ENCODE assay signal across 31 mouse cellular contexts in genomic region chr19:30232691-30233090, GRCm38 (mm10). TPM values are rescaled to one million over a fixed set of nuclear protein-coding genes. Genes with fewer than 3 reads are reported as not detected.
"Had no signal": no experiment of that assay in that cellular context is flagged by ENCODE, and none has a peak within 500 bp of the region (broad histone marks: within the 10 kb centered on the region; RNA-seq: fewer than 3 reads in every experiment).

Gene Mbl2, plus strand, starts transcription at chr19:30232942.

- H3K9me3 ChIP-seq: intestine, embryonic 15.5 days; limb, embryonic 10.5 days; limb, embryonic 13.5 days; liver, embryonic 12.5 days; liver, embryonic 15.5 days; neural tube, embryonic 12.5 days; neural tube, embryonic 15.5 days had no signal

- H3K9ac ChIP-seq: intestine, embryonic 15.5 days; limb, embryonic 13.5 days; liver, embryonic 12.5 days; liver, embryonic 15.5 days; neural tube, embryonic 12.5 days; neural tube, embryonic 15.5 days had no signal

- ATAC-seq: intestine, embryonic 15.5 days; liver, embryonic 12.5 days had no signal

- H3K27me3 ChIP-seq: intestine, embryonic 15.5 days; limb, embryonic 13.5 days; liver, embryonic 12.5 days; liver, embryonic 15.5 days; neural tube, embryonic 12.5 days; neural tube, embryonic 15.5 days had no signal

- H3K36me3 ChIP-seq: intestine, embryonic 15.5 days; limb, embryonic 10.5 days; limb, embryonic 13.5 days; liver, embryonic 12.5 days; liver, embryonic 15.5 days; neural tube, embryonic 12.5 days; neural tube, embryonic 15.5 days had no signal

- H3K27ac ChIP-seq: intestine, embryonic 15.5 days; kidney, postnatal 0 days; layer of hippocampus, adult 2 months; limb, embryonic 10.5 days; limb, embryonic 13.5 days; liver, embryonic 12.5 days; liver, embryonic 15.5 days; neural tube, embryonic 12.5 days; neural tube, embryonic 15.5 days; stomach, postnatal 0 days had no signal

- H3K4me3 ChIP-seq: intestine, embryonic 15.5 days; layer of hippocampus, adult 2 months; limb, embryonic 10.5 days; limb, embryonic 13.5 days; liver, embryonic 12.5 days; liver, embryonic 15.5 days; neural tube, embryonic 12.5 days; neural tube, embryonic 15.5 days had no signal

- H3K4me1 ChIP-seq: intestine, embryonic 15.5 days; limb, embryonic 10.5 days; limb, embryonic 13.5 days; liver, embryonic 12.5 days; liver, embryonic 15.5 days; neural tube, embryonic 12.5 days; neural tube, embryonic 15.5 days had no signal

- DNase-seq: kidney, adult 8-10 months; kidney, postnatal 25 days; layer of hippocampus, adult 9-11 months; lung, adult 2 months; lung, postnatal 14 days; lung, postnatal 4 days; midbrain, embryonic 14.5 days; right cerebral cortex, adult 18-20 months; right cerebral cortex, postnatal 14 days; right cerebral cortex, postnatal 4 days; thymus, adult 2 months; thymus, postnatal 14 days; thymus, postnatal 4 days had no signal

- H3K4me2 ChIP-seq: intestine, embryonic 15.5 days; limb, embryonic 13.5 days; liver, embryonic 12.5 days; liver, embryonic 15.5 days; midbrain, embryonic 11.5 days; neural tube, embryonic 12.5 days; neural tube, embryonic 15.5 days had no signal

RNA-seq across cellular contexts. Expression of gene Mbl2, which starts in this region (rescaled TPM):
- total RNA-seq: layer of hippocampus, adult 2 months; layer of hippocampus, postnatal 25 days; left cerebral cortex, adult 18-20 months; left cerebral cortex, postnatal 25 days; megakaryocyte progenitor cell, adult 5-6 weeks; megakaryocyte-erythroid progenitor cell, adult 5-6 weeks had no signal
- polyA plus RNA-seq: kidney, postnatal 0 days; limb, embryonic 10.5 days; limb, embryonic 13.5 days; lung, embryonic 16.5 days; midbrain, embryonic 11.5 days; midbrain, embryonic 14.5 days; neural tube, embryonic 12.5 days; neural tube, embryonic 15.5 days; stomach, embryonic 14.5 days had no signal
